In the genomic region with DNA sequence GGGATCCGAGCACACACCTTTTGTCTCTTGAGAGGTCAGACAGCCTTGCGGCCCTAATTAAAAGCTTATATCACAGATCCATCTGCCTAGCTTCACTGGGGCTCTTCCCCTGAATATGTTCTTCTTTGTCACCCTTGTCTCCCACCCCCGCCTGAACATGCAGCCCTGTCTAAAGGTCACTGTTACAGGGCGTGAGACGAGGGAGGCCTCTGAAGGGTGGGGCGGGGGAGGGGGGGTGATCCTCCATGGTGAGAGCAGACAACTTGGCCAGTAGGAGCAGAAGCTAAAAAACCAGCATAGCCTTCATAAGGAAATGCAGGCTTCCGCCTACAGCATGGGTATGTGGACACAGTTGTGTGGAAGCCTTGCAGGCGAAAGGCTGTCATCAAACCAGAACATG, we compare ENCODE assay signal across 21 mouse cellular contexts.
DNase-seq lines count a peak whose midpoint lies in the region; ATAC-seq and TF ChIP-seq lines count a peak whose summit lies in the region.
"Had no signal": no experiment of that assay in that cellular context is flagged by ENCODE, and none has a peak within 500 bp of the region (broad histone marks: within the 10 kb centered on the region; RNA-seq: fewer than 3 reads in every experiment).

No protein-coding gene starts in this region.

- peak; percentile 26 for DNase-seq in CD4-positive, CD25-positive, alpha-beta regulatory T cell, adult 2 months (ENCODE audit: low read depth, low spot score)
- no peak for DNase-seq in forebrain, embryonic 14.5 days (ENCODE audit: low spot score)
- no peak for DNase-seq in adrenal gland, adult 18-20 months (ENCODE audit: low spot score in 2 of 2)
- DNase-seq in cerebellum, adult 18-20 months, result no peak
- DNase-seq: adrenal gland, postnatal 10 days; cerebellum, adult 11-12 months; gastrocnemius, adult 2 months; heart, adult 11 months; heart, postnatal 36 days; kidney, adult 18-20 months; kidney, postnatal 14 days; lung, adult 18-20 months; spleen, adult 18-20 months; thymus, adult 18-20 months had no signal

- TF ChIP-seq CTCF in E14TG2a.4 (conservative IDR thresholded peaks at IDR 0.05; ENCODE audit: low read length), result no peak

- no peak for ATAC-seq in CD4-positive, CD25-positive, alpha-beta regulatory T cell, adult 4 months
- ATAC-seq in forebrain, embryonic 14.5 days, result peak; percentile 40
- peak; percentile 96 for ATAC-seq in intestine, embryonic 16.5 days
- ATAC-seq in monocyte, adult 5-6 weeks (replicated peaks; ENCODE audit: insufficient number of reproducible peaks, low FRiP score, low TSS enrichment, poor library complexity, severe bottlenecking), result no peak

- peak overlapping the region; percentile 79 for H3K27ac ChIP-seq in forebrain, embryonic 14.5 days (ENCODE audit: low read depth, low read length)
- H3K27ac ChIP-seq in intestine, embryonic 16.5 days (ENCODE audit: low read length), result no peak overlapping the region
- H3K27ac ChIP-seq: embryonic facial prominence, embryonic 13.5 days; gastrocnemius, adult 2 months; heart, embryonic 13.5 days had no signal

- peaks cover 15% of the 10 kb centered on the region for H3K27me3 ChIP-seq in E14TG2a.4 (ENCODE audit: insufficient read depth, low read length)
- H3K27me3 ChIP-seq in forebrain, embryonic 14.5 days (replicated peaks; ENCODE audit: control insufficient read depth, insufficient read depth, low read length), result no peaks in the 10 kb centered on the region
- no peaks in the 10 kb centered on the region for H3K27me3 ChIP-seq in intestine, embryonic 16.5 days (replicated peaks; ENCODE audit: control insufficient read depth, insufficient read depth, low read length)
- H3K27me3 ChIP-seq: CH12.LX; embryonic facial prominence, embryonic 13.5 days; heart, embryonic 13.5 days had no signal

- no peak overlapping the region for H3K4me2 ChIP-seq in forebrain, embryonic 14.5 days (ENCODE audit: low read length)
- no peak overlapping the region for H3K4me2 ChIP-seq in intestine, embryonic 16.5 days (ENCODE audit: low read depth, low read length)
- H3K4me2 ChIP-seq: embryonic facial prominence, embryonic 13.5 days; heart, embryonic 13.5 days had no signal

- 0 out of 2 replicates have a peak, but pooled peaks cover 7% of the 10 kb centered on the region for H3K9me3 ChIP-seq in E14TG2a.4 (ENCODE audit: low read length)
- no peaks in the 10 kb centered on the region for H3K9me3 ChIP-seq in forebrain, embryonic 14.5 days (replicated peaks; ENCODE audit: control insufficient read depth, low read length)
- H3K9me3 ChIP-seq in intestine, embryonic 16.5 days (ENCODE audit: control insufficient read depth, low read length), result no peaks in the 10 kb centered on the region
- H3K9me3 ChIP-seq: embryonic facial prominence, embryonic 13.5 days; heart, embryonic 13.5 days had no signal

- 0 out of 2 replicates have a peak overlapping the region, but pooled peaks have one; percentile 17 for H3K4me3 ChIP-seq in E14TG2a.4 (replicated peaks; ENCODE audit: low read length)
- no peak overlapping the region for H3K4me3 ChIP-seq in forebrain, embryonic 14.5 days (ENCODE audit: low read depth, low read length)
- H3K4me3 ChIP-seq in intestine, embryonic 16.5 days (ENCODE audit: low read length), result no peak overlapping the region
- H3K4me3 ChIP-seq: embryonic facial prominence, embryonic 13.5 days; gastrocnemius, adult 2 months; heart, embryonic 13.5 days had no signal

- peaks cover 7% of the 10 kb centered on the region for H3K4me1 ChIP-seq in E14TG2a.4 (replicated peaks; ENCODE audit: low read depth, low read length)
- H3K4me1 ChIP-seq in forebrain, embryonic 14.5 days (ENCODE audit: control insufficient read depth, insufficient read depth, low read length), result peaks cover 26% of the 10 kb centered on the region
- peaks cover 12% of the 10 kb centered on the region; the same call in 1 of the 2 replicates for H3K4me1 ChIP-seq in intestine, embryonic 16.5 days (ENCODE audit: control insufficient read depth, insufficient read depth, low read length)

- peak overlapping the region; percentile 14; the same call in 1 of the 2 replicates for H3K9ac ChIP-seq in forebrain, embryonic 14.5 days (ENCODE audit: low read length)
- H3K9ac ChIP-seq in intestine, embryonic 16.5 days (ENCODE audit: low read depth, low read length), result no peak overlapping the region
- H3K9ac ChIP-seq: embryonic facial prominence, embryonic 13.5 days; heart, embryonic 13.5 days had no signal

- H3K36me3 ChIP-seq in E14TG2a.4 (ENCODE audit: insufficient read depth, low read length), result no peaks in the 10 kb centered on the region
- no peaks in the 10 kb centered on the region for H3K36me3 ChIP-seq in forebrain, embryonic 14.5 days (ENCODE audit: control insufficient read depth, insufficient read depth, low read length)
- H3K36me3 ChIP-seq in intestine, embryonic 16.5 days (ENCODE audit: control insufficient read depth, insufficient read depth, low read length), result no peaks in the 10 kb centered on the region
- H3K36me3 ChIP-seq: embryonic facial prominence, embryonic 13.5 days; heart, embryonic 13.5 days had no signal

- 43% methylated on average over 8 of the region's 8 CpGs for WGBS in forebrain, embryonic 14.5 days
- 48% methylated on average over 8 of the region's 8 CpGs for WGBS in intestine, embryonic 16.5 days

Comparison
In these comparisons a context has a peak if more than half of its experiments do, and no peak if none do; other contexts are left out.
1. ATAC-seq: peak in forebrain, embryonic 14.5 days (single experiment) and intestine, embryonic 16.5 days (single experiment); none in CD4-positive, CD25-positive, alpha-beta regulatory T cell, adult 4 months (single experiment) and monocyte, adult 5-6 weeks (single experiment).